Mouse (Mus musculus) spleen, adult 2 months (tissue): ENCODE measurements around the gene Micall1. TPM values are rescaled to one million over a fixed set of nuclear protein-coding genes. Genes with fewer than 3 reads are reported as not detected.

Experiments used
- DNase-seq, 2 experiments: peaks; one replicate each; pipeline versions ENCODE4 v3.0.0 to v3.0.0-alpha.2; 2012 to 2021; ENCODE audit warnings: low spot score in 2 of 2, low read depth in 1 of 2
- H3K27ac ChIP-seq: fragments of 200-500 bp; 2 replicates; pipeline ENCODE4 v1.5.1; 2012; ENCODE audit warnings: low read length, inconsistent platforms; ENCODE audit not compliant: insufficient read depth
- H3K27me3 ChIP-seq: fragments of 200-500 bp; 2 replicates; pipeline ENCODE4 v1.6.1; 2012; ENCODE audit warnings: mild to moderate bottlenecking, moderate library complexity, low read length, inconsistent platforms; ENCODE audit not compliant: control insufficient read depth, insufficient read depth
- H3K36me3 ChIP-seq: fragments of 200-500 bp; 2 replicates; pipeline ENCODE4 v1.6.1; 2012; ENCODE audit warnings: mild to moderate bottlenecking, low read length, inconsistent platforms; ENCODE audit not compliant: control insufficient read depth, insufficient read depth
- H3K4me1 ChIP-seq: fragments of 200-500 bp; 2 replicates; pipeline ENCODE4 v1.6.1; 2011; ENCODE audit warnings: inconsistent platforms; ENCODE audit not compliant: control insufficient read depth, insufficient read depth, insufficient read length
- H3K4me3 ChIP-seq: fragments of 200-500 bp; 2 replicates; pipeline ENCODE4 v1.5.1; 2011; ENCODE audit warnings: mild to moderate bottlenecking, inconsistent platforms; ENCODE audit not compliant: insufficient read depth, insufficient read length; ENCODE audit errors: extremely low read depth
- CTCF ChIP-seq: fragments of 200-500 bp; IDR thresholded peaks from 2 replicates; pipeline ENCODE4 v1.5.1; 2011; ENCODE audit warnings: mild to moderate bottlenecking, inconsistent platforms; ENCODE audit not compliant: insufficient read depth, insufficient read length, insufficient replicate concordance; ENCODE audit errors: extremely low read depth
- POLR2A ChIP-seq: fragments of 200-500 bp; IDR thresholded peaks from 2 replicates; pipeline ENCODE4 v1.6.1; 2011; ENCODE audit warnings: low read depth, low read length, inconsistent platforms
- WGBS: fragments of 180-500 bp; shearing (Covaris S2); methylation state at CpG from one replicate; pipeline ENCODE4 v1.1.7; 2018; 5-methylcytosine and 5-hydroxymethylcytosine counted together
- polyA plus RNA-seq: library from polyadenylated mRNA; depleted of rRNA; stranded (reverse); fragments of >200 nt; gene quantifications from 2 replicates; pipeline ENCODE4 v1.2.3, GENCODE M21; 2012

Gene Micall1
- polyA plus RNA-seq, 1 experiment, result 20.0 TPM

DNA sequence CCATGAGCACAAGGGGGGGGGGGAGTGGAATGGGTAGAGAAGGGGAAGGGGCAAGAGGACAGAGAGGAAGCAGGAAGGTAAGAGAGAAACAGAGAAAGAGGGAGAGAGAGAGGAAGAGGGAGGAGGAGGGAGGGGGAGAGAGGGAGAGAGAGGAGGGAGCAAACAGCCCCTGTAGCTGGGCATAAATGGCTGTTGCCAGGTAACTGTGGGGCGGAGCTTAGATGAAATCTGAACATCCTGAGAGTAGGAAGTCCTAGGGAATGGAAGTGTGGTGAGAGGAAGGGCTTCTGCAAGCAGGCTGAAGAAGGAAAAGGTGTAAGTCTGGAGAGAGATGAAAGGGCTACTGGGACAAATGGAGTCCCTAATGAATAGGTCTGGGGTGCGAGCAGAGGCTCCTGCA, 42.4 kb upstream of the Micall1 start:
- no peak overlapping the region for H3K27ac ChIP-seq
- peaks cover 2% of the 10 kb centered on the region for H3K4me1 ChIP-seq
- no peak for TF ChIP-seq POLR2A
- no peak for TF ChIP-seq CTCF
- no peaks in the 10 kb centered on the region for H3K36me3 ChIP-seq
- no peaks in the 10 kb centered on the region for H3K27me3 ChIP-seq
- no peak for DNase-seq
- WGBS, result 74% methylated on average over 2 of the region's 2 CpGs
- no peak overlapping the region for H3K4me3 ChIP-seq

DNA sequence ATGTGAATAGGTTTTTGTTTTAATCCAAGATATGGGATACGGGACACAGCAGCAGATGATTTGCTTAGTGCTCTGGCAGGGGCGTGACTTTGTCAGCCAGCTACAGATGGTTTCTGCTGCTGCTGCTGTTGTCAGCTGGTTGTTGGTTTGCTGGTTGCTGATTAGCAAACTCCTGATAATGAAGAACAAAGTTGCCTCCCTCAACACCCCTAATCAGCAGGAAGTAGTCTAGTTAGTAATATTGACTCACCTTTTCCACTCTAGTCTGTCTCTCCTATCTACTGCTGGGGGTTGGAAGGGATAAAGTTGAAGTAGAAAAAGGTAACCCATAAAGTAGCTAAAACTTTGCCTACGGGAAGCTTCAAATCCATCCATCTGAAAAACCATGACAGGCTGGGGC, 41.1 kb upstream of the Micall1 start:
- no peaks in the 10 kb centered on the region for H3K27me3 ChIP-seq
- H3K36me3 ChIP-seq, result no peaks in the 10 kb centered on the region
- 80% methylated on average over 3 of the region's 3 CpGs for WGBS
- no peak for DNase-seq
- no peaks in the 10 kb centered on the region; the same call in 1 of the 2 replicates for H3K4me1 ChIP-seq
- H3K4me3 ChIP-seq, result no peak overlapping the region
- TF ChIP-seq CTCF (no peak), POLR2A (no peak)
- H3K27ac ChIP-seq, result no peak overlapping the region

DNA sequence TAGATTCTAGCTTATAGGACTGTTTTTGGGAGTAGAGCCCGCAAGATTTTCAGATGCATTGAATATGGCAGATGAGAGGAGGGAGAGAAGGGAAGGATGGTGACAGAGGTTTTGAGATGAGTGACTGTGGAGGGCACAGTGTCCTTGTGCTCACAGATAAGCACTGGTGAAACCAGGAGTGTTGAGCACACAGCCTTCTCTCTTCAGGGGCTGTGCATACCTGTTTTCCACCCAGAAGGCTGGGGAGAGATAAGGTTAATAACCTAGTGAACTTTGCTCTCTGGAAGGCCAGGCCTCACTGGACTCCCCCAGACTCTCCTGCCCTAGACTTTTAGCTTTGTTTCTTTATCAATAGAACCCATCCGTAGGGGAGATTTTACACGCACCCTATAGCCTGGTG, 40.3 kb upstream of the Micall1 start:
- no peak for DNase-seq
- 85% methylated on average over 3 of the region's 3 CpGs for WGBS
- Histone ChIP-seq H3K4me1 (no peaks in the 10 kb centered on the region; the same call in 1 of the 2 replicates), H3K36me3 (no peaks in the 10 kb centered on the region), H3K27ac (no peak overlapping the region), H3K4me3 (no peak overlapping the region), H3K27me3 (no peaks in the 10 kb centered on the region)
- TF ChIP-seq POLR2A (no peak), CTCF (no peak)

DNA sequence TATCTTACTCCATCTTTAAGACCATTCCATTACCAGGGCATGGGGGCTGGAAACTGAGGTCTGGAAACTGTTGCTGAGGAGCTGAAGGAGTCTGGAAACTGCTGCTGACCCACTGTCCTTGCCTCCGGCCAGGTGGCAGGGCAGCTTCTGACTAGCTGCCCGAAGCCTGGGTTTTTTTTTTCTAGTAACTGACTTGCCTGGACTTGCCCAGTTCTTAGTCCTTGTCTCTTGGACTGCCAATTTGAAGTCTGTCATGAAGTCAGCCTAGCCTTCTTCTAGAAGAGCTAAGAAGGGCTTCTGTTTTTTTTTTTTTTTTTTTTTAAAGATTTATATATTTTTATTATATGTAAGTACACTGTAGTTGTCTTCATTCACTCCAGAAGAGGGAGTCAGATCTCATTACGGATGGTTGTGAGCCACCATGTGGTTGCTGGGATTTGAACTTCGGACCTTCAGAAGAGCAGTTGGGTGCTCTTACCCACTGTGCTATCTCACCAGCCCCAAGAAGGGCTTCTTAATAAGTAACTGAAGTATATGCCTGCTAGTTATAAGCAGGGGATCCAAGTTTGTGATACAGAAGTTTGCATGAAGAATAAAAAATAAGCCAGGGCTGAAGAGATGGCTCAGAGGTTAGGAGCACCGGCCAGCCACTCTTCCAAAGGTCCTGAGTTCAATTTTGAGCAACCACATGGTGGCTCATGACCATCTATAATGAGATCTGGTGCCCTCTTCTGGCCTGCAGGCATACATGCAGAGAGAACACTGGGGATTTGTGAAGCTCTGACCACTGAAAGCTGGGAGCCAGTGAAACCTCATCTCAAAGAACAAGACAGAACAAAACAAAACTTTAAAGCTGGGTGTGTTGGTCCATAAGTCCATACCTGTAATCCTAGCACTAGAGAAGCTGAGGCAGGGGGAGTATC, 37.3 kb upstream of the Micall1 start:
- 67% methylated on average over 5 of the region's 5 CpGs for WGBS
- DNase-seq, result peak in 1 of 2 experiments; percentile 26
- H3K27ac ChIP-seq, result no peak overlapping the region

DNA sequence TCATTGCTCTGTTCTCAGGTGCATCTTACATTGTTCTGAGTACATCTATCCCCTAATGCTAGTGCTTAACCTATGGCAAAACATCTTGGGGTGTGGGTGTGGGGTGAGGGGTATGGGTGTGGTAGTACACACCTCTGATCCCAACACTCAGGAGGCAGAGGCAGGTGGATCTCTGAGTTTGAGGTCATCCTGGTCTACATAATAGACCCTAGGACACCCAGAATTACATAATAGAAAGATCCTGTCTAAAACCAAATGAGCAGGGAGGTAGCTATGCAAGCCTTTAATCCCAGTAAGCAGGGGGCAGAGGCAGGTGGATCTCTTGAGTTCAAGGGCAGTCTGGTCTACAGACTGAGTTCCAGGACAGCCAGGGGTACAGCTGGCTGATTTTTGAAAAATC, 34.9 kb upstream of the Micall1 start:
- DNase-seq, result no peak
- Histone ChIP-seq H3K4me1 (peaks cover 2% of the 10 kb centered on the region; the same call in 1 of the 2 replicates), H3K36me3 (peaks cover 18% of the 10 kb centered on the region), H3K4me3 (no peak overlapping the region), H3K27ac (no peak overlapping the region), H3K27me3 (no peaks in the 10 kb centered on the region)
- TF ChIP-seq CTCF (no peak), POLR2A (no peak)

More for the DNA sequence above, 37.3 kb upstream of the Micall1 start:
- Histone ChIP-seq H3K36me3 (0 out of 2 replicates have a peak, but pooled peaks cover under 1% of the 10 kb centered on the region), H3K4me3 (no peak overlapping the region), H3K4me1 (peaks cover 2% of the 10 kb centered on the region; the same call in 1 of the 2 replicates), H3K27me3 (no peaks in the 10 kb centered on the region)
- no peak for TF ChIP-seq POLR2A
- TF ChIP-seq CTCF, result peak; percentile 49; the same call in 1 of the 2 replicates

DNA sequence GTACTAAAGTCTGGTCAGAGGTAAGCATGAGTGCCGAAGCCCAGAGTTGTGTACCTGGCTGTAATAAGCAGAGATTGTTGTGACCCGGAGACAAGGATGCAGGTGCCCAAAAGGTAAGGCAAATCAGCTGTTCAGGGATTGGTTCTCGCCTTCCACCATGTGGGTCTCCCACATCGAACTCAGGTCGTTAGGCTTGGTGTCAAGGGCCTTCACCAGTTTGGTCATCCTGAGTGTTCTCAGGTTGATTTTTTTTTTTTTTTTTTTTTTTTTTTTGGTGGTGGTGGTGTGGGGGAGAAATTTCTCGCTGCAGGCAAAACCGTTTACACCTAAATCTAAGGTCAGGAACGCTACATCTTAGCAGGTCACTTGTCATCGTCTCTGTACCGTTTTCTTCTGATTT, 34.3 kb upstream of the Micall1 start:
- 39% methylated on average over 10 of the region's 10 CpGs for WGBS
- Histone ChIP-seq H3K27me3 (no peaks in the 10 kb centered on the region), H3K36me3 (peaks cover 24% of the 10 kb centered on the region), H3K4me3 (no peak overlapping the region), H3K4me1 (peaks cover 2% of the 10 kb centered on the region; the same call in 1 of the 2 replicates), H3K27ac (no peak overlapping the region)
- no peak for TF ChIP-seq CTCF
- no peak for TF ChIP-seq POLR2A
- no peak for DNase-seq

DNA sequence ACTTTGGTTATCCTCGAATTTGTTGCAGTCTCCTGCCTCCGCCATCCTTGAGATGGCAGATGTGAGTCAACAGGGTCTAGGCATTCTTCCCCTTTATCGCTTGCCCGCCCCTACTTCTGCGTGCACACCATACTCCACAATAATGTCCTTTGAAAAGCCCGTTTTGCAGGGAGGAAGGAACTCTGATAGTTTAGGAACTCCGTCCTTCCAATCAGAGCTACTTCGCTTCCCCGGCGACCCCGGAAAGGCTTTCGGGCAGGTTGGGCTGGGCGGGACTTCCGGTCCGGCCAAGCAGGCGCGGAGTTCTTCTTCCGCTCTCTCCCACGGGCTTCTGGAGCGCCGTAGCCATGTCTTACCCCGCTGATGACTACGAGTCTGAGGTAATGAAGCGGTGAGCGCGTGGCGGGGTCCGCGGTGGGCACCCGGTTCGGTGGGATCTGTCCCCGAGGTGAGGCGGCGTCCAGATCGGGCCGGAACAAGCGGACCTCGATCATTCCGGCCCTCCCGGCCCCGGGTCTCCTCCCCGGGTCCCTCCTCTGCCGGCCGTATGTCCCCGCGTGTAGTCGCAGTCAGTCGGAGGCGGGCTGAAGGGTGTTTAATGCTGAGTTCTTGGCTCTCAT, 33.7 kb upstream of the Micall1 start, which contains the start of gene Eif3l:
TSS of gene Eif3l (plus strand) at position 267 of the 620 bp plus-strand sequence.
- Histone ChIP-seq H3K27me3 (no peaks in the 10 kb centered on the region), H3K27ac (peak within 1 kb of the TSS; percentile 62), H3K4me1 (peaks cover 2% of the 10 kb centered on the region; the same call in 1 of the 2 replicates), H3K36me3 (peaks cover 30% of the 10 kb centered on the region), H3K4me3 (peak within 1 kb of the TSS; percentile 77)
- peak; percentile 59 to 86 for DNase-seq
- TF ChIP-seq POLR2A, result peak; percentile 7; the same call in 1 of the 2 replicates
- TF ChIP-seq CTCF, result no peak
- WGBS, result under 1% methylated on average over 49 of the region's 49 CpGs
